Mouse (Mus musculus) inflammation-experienced regulatory T-cells (primary cell): ENCODE data around the gene Rab35. TPM values are rescaled to one million over a fixed set of nuclear protein-coding genes. Genes with fewer than 3 reads are reported as not detected.

Experiments used
- polyA plus RNA-seq, 2 experiments: library from polyadenylated mRNA; unstranded; fragments of 100-300 nt; shearing (Covaris generic); gene quantifications; one replicate each; pipeline ENCODE4 v1.2.1; 2017

Rab35 gene
- 10 to 100 TPM; 13.2 to 17.2 TPM for polyA plus RNA-seq

DNA sequence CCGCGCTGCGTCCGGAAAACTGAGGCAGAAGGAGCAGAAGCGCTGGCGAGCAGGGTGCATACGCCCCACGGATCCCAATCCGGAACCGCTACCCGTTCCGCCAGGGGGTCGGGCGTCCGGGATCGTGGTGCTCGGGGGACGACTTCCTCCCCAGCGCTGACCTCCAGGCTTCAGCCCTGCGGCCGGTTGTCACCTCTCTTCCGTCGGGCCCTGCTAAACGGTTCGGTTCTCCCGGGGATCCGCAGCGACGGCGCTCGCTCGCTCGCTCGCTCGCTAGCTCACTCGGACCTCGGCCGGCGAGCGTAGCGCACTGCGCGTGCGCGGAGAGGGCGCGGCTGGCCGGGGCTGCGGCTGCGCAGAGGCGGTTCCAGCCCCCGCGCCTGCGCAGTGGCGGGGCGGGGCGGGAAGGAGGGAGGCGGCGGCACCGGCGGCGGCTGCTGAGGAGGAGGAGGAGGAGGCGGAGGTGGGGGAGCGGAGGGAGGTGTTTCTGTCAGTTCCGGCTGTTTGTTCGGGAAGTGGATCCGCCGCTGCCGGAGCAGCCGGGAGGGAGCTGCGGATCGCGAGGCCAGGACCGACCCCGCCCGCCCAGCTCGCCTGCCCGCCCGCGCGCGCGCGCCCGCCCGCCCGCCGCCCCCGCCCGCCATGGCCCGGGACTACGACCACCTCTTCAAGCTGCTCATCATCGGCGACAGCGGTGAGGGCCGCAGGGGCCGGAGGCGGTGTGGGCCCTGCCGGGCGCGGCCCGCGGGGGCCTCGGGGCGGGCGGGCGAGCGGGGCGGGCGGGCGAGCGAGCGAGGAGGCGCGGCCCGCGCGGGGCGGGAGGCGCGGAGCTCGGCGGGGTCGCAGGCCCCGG is at the start of gene Rab35:
TSS of gene Rab35 (plus strand) at position 404 of the 853 bp plus-strand sequence.

Other genes with a start within 250 kb of the Rab35 start
- gene Msi1, start 202.3 kb upstream of the Rab35 start, polyA plus RNA-seq = 1 to 10 TPM in 1 of 2 experiments, under 1 TPM in 1; 0.24 to 1.0 TPM
- gene Pla2g1b, start 165.6 kb upstream of the Rab35 start, polyA plus RNA-seq = not detected
- 10 to 100 TPM in 1 of 2 experiments, 1 to 10 TPM in 1; 8.6 to 18.7 TPM for gene Sirt4, start 147.2 kb upstream of the Rab35 start, polyA plus RNA-seq
- gene Pxn, start 125.2 kb upstream of the Rab35 start, polyA plus RNA-seq = 10 to 100 TPM; 50.1 to 57.5 TPM
- gene Rplp0, start 72.4 kb upstream of the Rab35 start, polyA plus RNA-seq = 1,000 to 10,000 TPM; 1,423 to 1,938 TPM
- gene Gcn1l1, start 66.7 kb upstream of the Rab35 start, polyA plus RNA-seq = 10 to 100 TPM; 46.4 to 68.3 TPM
- 10 to 100 TPM; 36.0 to 75.8 TPM for gene Bicdl1, start 99.7 kb downstream of the Rab35 start, polyA plus RNA-seq
- gene Cit, start 213.4 kb downstream of the Rab35 start, polyA plus RNA-seq = 1 to 10 TPM; 2.6 to 4.9 TPM